Mouse (Mus musculus) layer of hippocampus, adult 8-10 months (tissue): ENCODE measurements around the gene Ate1. TPM values are rescaled to one million over a fixed set of nuclear protein-coding genes. Genes with fewer than 3 reads are reported as not detected.
"Not testable (repeated sequence)": the region's sequence is repeated elsewhere in the genome, so short reads cannot be mapped to it uniquely, and the experiment has no call there.

Experiments
- DNase-seq, 2 experiments: peaks; one replicate each; pipeline ENCODE4 v3.0.0; 2022; ENCODE audit warnings: low spot score in 2 of 2
- total RNA-seq, 4 experiments: library from RNA; stranded (reverse); gene quantifications; 2 replicates each; pipeline ENCODE4 v1.2.4; 2022

Ate1 gene
- total RNA-seq, 4 experiments from 2014 or later, result 71.4 to 86.7 (median 76.9) TPM

DNA sequence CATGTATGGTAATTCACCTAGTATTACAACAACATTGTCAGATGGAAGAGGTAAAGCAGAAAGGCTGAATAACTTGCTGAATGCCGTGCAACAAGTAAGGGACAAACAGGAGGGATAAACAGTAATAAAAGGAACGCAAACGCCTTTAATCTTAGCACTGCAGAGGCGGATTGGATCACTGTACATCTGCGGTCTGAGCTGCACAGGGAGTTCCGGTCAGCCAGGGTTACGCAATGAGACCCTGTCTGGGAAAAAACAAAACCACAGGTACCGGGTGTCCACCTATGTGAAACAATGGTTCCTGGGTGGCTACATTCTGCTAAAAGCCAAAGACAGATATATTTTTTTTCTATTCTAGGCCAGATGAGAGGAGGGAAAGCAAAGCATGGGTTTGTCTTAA is 3.3 kb upstream of the Ate1 start:
- no peak for DNase-seq

DNA sequence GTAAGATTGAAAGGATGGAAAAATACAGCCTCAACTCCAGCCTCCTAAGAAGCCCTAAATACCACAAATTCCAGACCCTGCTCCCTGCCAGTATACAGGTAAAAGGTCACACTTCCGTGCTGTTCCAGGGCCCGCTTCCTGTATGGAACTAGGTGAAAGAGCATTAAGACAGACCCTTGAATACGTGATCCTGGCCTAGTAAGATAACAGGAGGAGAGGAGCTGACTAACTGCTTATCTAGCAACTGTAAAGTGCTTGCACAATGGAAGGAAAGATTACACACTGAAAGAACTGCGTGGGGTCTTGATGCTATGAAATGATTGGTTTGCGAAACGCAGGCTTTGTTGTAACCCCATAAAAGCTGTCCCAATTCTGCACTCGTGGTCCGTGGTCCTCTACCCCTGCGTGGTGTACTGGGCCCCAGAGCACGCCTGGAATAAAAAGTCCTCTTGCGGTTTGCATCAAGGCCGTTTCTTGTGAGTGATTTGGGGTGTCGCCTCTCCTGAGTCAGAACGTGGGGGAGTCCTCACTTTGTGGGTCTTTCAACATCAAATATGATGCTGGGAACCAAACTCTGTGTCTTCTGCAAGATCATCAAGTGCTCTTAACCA is 748 bp upstream of the Ate1 start:
- DNase-seq, result no peak

DNA sequence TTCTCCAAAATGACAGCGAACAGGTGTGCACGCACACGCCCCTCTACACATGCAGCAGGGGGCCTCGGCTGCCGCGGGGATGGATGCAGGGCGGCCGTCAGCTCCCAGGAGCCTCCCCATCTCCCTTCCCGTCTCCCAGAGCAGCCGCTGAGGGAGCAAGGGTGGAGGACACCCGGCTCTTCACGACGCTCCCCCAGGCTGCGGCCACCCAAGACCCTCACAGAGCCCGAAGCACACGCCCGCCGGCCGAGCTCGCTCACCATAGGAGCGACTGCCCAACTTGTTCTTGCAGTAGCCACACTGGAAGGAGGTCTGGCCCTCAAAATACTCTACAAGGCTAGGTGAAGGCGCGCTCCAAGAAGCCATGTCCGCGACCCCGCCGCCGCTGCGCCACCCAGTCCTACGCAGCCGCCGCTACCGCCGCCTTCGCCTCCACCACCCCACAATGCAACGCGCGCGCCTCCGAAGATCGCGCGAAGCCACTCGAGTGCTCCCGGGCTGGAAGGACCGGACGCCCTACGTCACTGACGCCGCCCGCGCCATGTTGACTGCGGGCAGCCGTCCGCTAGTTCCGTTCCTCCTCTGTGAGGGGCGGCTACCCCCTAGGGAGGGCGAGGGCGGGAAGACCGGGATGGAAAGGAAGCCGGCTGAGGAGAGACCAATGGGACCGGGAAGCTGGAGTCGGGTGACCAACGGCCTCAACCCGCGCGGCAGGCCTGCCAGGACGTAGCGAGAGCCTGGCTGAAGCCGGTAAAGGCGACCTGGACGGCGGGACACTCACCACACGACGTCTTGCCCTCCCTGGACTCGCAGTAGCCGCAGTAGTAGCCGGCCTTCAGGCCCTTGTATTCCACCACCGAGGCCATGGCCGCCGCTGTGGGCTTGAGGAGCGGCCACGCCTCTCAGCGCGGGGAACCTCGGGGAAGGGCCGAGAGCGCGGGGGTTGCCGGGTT is 797 bp downstream of the Ate1 start:
- DNase-seq, result peak; percentile 96

DNA sequence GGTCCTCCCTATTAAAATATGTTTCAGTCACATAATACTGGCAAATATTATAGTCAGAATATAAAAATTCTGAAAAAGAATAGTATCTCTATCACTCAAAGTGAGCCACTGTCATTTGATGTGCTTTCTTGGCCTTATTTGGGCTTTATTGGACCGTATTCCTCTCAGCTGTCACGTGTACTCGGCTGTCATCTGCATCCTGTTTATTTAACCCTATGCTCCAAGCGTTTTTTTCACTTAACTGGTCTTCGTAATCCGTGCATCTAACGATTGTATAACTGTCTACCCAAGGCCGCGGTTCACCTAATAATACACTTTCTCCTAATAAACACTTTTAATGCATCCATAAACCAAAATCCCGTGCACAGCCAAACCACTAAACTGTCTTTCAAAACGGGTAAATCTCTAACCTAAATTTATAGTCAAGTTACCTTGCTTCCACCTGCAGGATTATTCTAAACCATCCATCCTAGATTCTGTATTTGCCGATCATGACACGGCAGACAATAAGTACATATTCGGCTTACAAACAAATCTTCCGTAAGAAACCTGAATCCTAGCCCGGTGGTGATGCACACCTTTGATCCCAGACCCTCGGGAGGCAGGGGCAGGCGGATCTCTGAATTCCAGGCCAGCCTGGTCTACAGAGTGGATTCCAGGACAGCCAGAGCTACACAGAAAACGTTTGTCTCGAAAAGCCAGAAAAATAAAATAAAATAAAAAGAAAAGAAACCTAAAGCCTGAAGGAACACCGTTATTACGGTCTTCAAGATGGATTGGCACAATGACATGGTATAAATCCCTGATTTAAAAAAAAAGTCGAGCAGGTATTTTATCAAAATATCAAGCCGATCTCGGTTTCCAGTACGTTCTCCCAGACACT is 1.7 kb downstream of the Ate1 start:
- DNase-seq, result no peak

DNA sequence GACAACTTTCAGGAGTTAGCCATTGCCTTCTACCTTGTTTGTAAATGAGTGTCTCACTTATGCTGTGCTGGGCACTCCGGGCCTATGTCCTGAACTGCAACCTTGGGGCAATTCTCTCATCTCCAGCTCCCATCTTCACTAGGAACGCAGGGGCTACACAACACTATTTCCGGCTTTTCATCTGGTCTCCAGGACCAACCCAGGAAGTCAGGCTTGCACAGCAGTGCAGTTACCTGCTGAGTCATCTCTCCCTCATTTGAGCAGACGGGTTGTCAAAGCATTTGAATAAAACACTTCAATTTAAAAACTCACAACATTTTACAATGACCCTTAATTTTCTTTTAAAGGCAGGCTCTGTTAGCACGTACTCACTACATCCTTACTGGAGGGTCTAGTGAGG is 9.9 kb downstream of the Ate1 start:
- DNase-seq, result no peak

DNA sequence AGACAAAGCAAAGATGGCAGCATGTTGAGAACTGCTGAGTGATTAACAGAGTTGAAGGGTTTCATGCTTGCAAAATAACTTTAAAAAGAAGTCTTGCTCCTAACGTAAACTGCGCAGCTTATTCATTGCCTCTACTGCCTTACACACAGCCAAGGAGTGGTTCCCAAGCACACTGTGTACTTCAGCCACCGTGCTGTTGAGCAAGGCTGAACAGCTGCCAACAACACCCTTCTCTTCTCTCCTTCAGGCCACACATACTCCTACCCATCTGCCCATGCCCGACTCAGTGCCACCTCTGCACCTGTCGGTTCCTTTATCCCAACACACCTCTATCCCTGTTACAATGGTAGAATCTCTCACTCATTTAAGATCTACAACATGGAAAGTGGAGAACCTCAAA is 17.2 kb downstream of the Ate1 start:
- DNase-seq, result no peak

DNA sequence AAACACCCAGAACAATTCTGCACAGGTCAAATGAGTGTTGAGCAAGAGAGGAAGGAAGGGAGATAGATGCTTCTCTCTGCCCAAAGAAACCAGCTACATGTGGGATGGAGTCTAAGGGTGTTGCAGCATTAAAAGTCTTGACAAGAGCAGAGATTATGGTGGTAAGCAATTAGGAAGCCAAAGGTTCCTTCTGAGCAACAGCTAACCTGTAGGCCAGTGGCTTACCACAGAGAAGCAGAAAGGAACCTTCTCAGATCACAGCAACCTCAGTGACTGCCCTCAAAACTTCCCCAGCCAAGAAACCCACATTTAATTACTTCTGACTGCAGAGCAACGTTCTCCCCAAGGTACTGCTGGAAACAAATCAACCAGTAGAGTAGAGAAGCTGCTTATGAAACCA is 18.7 kb downstream of the Ate1 start:
- no peak for DNase-seq

DNA sequence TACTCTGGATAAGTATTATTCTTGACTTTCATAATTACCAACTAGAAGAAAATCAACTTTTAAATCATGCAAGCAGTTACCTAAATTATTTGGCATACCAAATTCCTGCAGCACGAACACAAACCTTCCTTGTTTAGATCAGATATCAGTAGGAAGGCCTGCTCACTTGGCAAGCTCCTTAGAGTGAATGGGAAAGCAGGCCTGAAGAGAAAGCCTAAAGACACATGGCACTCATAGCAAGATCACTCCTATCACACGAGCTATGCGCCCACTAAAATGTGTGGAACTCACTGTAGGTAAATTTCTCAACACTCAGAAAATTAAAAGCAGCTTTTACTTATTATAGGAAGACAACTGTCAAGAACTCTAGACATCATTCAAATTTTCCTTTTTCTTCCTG is 26.8 kb downstream of the Ate1 start:
- DNase-seq, result no peak

DNA sequence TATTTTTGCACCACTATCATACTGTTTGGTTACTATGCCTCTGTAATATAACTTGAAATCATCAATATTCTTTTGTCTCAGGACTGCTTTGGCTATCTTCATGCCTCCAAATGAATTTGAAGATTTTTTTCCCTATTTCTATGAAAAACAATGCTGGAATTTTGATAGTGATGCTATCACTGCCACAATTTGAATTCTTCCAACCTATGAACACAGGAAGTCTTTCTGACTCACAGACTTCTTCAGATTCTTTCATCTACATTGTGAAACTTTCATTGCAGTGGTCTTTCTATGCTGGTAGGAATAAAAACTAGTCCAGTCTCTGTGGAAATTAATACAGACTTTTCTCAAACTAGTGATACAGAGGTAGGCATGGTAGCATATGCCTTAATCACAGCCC is 28.1 kb downstream of the Ate1 start:
- DNase-seq, result no peak

DNA sequence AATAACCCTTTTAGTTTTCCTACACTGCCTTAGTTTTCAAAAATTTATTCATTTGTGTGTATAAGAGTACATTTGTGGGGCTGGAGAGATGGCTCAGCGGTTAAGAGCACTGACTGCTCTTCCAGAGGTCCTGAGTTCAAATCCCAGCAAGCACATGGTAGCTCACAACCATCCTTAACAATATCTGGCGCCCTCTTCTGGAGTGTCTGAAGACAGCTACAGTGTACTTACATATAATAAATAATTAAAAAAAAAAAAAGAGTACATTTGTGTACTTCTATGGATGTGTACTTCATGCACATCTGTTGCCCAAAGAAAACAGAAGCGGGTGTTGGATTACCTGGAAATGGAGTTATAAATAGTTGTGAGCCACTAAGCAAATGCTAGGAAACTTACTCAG is 41.2 kb downstream of the Ate1 start:
- DNase-seq, result not testable (repeated sequence)

DNA sequence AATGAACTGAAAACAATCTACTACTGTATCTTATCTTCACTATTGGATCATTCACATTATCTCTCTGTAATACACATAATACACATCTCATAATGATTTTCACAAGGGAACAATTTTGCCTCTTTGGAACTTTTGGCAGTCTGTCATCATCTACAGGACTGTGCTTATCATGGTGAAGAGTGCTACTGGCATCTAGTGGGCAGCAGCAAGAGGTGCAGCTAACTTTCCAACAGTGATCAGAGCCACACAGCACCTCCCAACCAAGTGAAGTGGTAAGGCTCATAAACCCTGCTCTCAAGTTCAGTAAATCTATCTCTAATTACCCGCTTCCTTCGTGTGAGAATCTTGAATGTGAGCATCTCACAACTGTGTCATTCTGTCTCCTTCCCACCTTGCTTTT is 44.2 kb downstream of the Ate1 start:
- peak; percentile 52 to 63 for DNase-seq

DNA sequence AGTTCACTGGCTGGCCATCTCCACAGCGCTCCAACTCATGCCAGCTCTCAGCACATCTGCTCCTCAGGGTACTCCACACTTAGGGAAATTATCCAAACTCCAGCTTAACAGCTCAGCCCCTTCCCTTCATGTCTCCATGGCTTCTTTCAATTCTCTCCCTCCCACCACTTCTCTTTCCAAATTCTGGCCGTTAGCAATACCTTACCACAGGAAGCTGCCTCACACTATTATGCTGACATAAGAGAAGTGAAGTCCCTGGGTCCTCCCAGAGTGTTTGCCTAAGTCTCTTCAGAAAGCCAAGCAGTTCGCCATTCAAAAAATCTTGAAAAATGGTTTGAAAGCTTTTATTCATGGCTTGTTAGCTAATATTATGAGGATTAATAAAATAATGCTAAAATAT is 46.3 kb downstream of the Ate1 start:
- DNase-seq, result no peak

DNA sequence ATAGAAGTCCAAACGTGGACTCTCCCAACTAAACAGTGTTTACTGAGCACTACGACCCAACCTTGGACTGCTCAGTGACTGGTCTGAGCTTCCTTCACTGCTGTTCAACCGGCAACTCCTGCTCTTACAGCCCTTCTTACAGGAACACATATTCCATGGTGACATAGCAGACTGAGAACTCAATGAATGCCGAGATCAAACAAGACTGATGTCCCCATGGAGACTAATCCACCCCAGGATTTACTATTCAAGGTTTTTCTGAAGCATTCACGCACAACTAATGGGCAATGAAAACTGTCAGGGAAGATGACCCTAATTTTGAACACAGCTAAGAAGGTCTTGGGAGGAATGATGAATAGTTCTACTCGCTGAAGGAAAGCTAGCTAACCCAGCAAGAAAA is 47.5 kb downstream of the Ate1 start:
- no peak for DNase-seq

DNA sequence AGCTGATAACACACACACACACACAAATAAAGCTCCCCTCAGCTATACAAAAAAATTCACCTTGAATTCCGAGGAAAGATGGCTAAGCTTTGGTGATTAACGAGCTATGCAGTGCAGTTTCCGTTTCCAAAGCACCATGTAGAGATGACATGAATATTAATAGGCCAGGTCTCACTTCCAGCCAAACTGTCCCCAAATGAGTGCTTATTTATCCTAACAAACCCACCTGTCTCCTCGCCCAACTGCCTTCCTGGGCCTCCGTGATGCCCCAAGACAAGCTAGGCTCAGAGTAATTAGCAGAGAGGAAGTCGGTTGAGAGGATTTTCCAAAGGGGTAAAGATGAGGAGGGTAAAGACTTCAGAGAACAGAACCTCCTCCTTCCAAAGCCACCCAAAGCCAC is 49.1 kb downstream of the Ate1 start:
- DNase-seq, result no peak

DNA sequence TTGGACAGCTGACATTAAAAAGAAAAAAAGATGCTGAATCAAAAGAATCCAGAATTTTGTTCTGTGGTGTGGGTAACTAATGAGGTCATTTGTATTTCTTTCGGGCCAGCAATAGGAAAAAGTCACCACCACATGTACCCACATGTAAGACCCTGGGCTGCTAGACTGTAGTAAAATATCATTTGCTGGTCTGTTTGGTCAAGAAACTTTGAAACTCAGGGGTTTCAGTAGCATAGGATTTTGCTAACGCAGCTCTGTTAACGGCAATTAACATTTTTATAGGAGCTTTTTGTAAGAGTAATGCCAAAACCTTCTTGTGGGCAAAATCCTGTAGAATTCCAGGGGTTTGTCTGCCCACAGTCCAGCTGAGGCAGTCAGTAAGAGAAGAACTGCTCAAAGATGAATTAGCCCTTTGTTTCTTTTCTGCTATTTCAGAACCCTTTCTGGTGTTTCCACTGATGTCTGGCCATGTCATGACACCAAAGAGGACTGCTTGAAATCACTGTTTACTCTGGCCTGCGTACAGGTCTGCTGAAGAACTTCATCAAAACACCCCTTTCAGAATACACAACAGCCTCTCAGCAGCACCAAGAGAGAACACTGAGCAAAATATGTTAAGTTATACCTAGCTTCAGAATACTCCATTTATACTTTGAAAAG is 64.5 kb downstream of the Ate1 start:
- no peak for DNase-seq

DNA sequence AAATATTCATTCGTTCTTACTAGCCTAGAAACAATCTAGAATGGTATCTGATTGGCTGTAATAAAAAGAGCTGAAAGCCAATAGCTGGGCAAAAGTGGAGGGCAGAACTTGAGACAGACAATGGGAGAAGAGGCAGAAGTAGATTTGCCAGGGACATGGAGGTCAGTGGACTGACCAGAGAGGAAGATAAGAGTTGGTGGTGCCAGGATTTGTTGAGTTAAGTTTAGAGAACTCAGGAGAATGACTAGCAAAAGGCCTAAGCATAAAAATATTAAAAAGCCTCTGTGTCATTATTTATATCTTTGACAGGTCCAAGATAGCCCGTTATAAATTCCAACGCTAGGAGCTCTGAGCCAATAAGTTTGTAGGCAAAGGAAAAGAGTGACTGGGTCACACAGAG is 65.9 kb downstream of the Ate1 start:
- DNase-seq, result no peak

DNA sequence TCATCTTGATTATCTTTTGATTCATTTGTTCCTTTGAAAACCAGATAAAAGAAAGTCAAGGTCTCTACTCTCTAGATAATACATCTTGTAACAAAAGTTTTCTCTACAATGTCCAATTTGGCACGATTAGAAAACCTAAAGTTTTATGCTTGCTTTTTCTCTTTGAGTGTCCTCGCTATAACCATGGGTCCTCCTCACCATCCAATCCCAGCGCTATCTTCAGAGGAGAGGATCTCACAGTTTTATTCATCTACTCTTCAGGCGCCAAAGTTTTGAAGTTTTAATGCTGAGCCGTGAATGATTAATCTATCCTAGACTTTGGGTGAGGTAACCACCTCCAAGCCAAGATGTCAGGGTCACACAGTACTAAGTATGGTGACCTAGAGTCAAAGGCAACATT is 84.4 kb downstream of the Ate1 start:
- DNase-seq, result no peak

DNA sequence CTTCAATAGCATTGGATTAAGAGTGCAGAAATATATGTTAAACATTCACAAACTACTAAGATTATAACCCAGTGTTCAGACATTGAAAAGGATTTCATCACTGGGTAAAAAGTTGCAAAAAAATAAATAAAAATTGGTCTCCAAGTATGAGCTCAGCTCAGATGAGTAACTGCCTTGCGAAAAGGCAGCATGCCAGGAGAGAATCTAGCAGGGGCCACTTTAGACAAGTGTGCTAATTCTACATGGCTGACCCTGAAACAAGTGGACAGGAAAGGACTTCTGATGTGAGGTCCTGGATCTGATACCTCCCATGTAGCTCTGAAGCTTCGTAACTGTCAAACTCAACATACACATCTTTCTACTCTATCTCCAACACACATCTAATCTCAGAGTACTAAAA is 88.0 kb downstream of the Ate1 start:
- no peak for DNase-seq

DNA sequence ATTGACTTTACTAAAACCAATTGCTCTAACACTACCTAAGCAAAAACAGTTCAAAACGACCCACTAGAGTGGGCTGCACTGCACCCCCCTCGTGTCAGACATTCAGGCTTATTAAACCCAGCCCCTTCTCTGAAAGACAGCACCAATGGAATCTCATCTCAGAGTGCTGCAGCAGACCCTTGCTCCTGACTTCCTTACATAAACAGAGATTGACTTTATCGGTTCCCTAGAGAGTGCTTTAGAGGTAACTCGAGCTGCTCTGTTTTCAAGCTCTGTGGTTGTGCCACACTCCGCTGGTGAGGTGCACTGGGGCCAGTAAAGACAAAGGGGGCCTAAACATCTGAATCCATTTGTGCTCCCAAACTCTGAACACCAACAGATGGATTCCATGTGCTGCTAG is 93.6 kb downstream of the Ate1 start:
- no peak for DNase-seq

DNA sequence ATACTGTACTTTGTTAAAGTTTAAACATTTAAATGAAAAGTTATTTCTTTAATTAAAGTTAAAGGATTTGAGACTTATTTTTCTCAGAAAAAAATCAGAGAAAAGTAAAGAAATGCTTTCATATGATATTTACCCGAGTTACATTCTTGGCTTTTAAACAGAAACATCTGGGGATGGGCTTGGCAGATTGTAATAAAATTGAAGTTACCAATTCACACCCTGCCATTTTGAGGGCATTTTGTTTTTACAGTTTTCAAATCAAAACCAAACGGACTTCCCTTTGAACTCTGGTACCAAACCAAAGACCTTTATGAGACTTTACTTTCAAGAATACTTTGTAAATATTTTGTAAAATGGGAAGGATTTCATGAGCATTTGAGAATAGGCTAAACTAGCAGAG is 94.2 kb downstream of the Ate1 start:
- DNase-seq, result no peak

DNA sequence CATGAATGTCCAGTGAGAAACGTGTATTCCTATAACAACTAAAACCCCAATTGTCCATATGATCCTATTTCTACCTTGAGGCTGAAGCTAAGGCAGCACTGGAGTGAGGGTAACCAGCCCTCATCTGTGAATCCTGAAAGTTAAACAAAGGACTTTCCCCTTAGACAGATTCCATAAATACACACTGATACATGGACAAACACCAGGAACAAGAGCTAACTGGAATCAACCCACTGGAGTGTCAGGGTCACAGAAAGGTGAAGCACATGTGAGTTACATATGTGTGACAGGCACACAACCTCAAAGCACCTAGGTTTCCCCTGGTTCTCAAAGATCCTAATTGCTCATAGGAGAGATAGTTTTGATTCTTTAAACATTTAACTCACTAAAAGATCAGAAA is 100.2 kb downstream of the Ate1 start:
- no peak for DNase-seq

DNA sequence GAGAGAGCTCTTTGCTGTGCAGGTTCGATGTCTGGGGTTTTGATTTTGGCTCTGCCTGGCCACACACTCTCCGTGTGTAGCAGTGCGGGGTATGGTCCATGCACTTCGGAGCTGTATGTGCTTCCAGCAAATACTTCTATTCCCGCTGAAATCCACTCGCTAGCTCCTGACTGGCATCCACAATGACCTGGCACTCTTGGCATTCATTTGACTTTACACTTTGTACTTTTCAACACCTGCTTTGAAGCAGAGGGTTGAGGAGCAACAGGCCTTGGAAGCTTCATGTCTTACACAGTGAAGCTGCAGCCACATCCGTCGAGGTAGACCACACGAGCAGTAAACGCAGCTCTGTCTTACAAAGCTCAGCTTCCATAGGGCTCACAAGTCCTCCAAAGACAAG is 112.5 kb downstream of the Ate1 start:
- DNase-seq, result no peak
